Mouse (Mus musculus) erythroblast, embryonic 14.5 days (primary cell): ENCODE measurements around the gene Inhbe.

Source experiments
- GATA1 ChIP-seq: IDR thresholded peaks from 2 replicates; pipeline ENCODE4 v1.6.1; 2012; ENCODE audit warnings: low read length, inconsistent platforms, mixed read lengths
- TAL1 ChIP-seq: IDR thresholded peaks from 3 replicates; pipeline ENCODE4 v1.6.1; 2012; ENCODE audit warnings: low read length, inconsistent platforms, mixed read lengths

GRCm38 (mm10) chr10:127330212-127330611, 24.0 kb downstream of the Inhbe start:
- TF ChIP-seq GATA1, result no peak
- TF ChIP-seq TAL1, result no peak
